In genomic region chr1:14108450-14109189, GRCm38 (mm10) we compare ENCODE assay signal across 8 mouse cellular contexts.
DNase-seq lines count a peak whose midpoint lies in the region; ATAC-seq lines count a peak whose summit lies in the region.

No protein-coding gene starts in this region.

- H3K36me3 ChIP-seq in intestine, embryonic 15.5 days = no peaks in the 10 kb centered on the region

- WGBS in intestine, embryonic 15.5 days = 63% methylated on average over 7 of the region's 7 CpGs

- no peak overlapping the region for H3K27ac ChIP-seq in intestine, embryonic 15.5 days

- no peak overlapping the region for H3K4me3 ChIP-seq in intestine, embryonic 15.5 days (replicated peaks)

- no peaks in the 10 kb centered on the region for H3K4me1 ChIP-seq in intestine, embryonic 15.5 days (replicated peaks)

- ATAC-seq in frontal cortex, adult (ENCODE audit: low TSS enrichment) = peak; percentile 86
- no peak for ATAC-seq in intestine, embryonic 15.5 days

- no peak for DNase-seq in frontal cortex, postnatal 25 days (ENCODE audit: low spot score in 2 of 2)
- peak; percentile 37 for DNase-seq in adipocyte (ENCODE audit: low spot score)
- peak; percentile 37 to 49 for DNase-seq in cerebellum, postnatal 36 days
- DNase-seq in kidney, postnatal 25 days = peak; percentile 2 to 30
- DNase-seq in right cerebral cortex, adult 18-20 months = peak; percentile 21
- no peak for DNase-seq in embryo, embryonic 10 days (ENCODE audit: low spot score)

- no peak overlapping the region for H3K9ac ChIP-seq in intestine, embryonic 15.5 days

- no peaks in the 10 kb centered on the region for H3K9me3 ChIP-seq in intestine, embryonic 15.5 days

- no peaks in the 10 kb centered on the region for H3K27me3 ChIP-seq in intestine, embryonic 15.5 days (replicated peaks)

- no peak overlapping the region for H3K4me2 ChIP-seq in intestine, embryonic 15.5 days (replicated peaks)

Comparison
In these comparisons a context has a peak if more than half of its experiments do, and no peak if none do; other contexts are left out.
1. DNase-seq: peak in adipocyte (single experiment), cerebellum, postnatal 36 days (2 of 2), kidney, postnatal 25 days (2 of 2) and right cerebral cortex, adult 18-20 months (single experiment); none in frontal cortex, postnatal 25 days (0 of 2) and embryo, embryonic 10 days (single experiment).